Mouse (Mus musculus) retina, embryonic 14.5 days (tissue): ENCODE data around the gene Ccdc18.
"Not testable (repeated sequence)": the region's sequence is repeated elsewhere in the genome, so short reads cannot be mapped to it uniquely, and the experiment has no call there.

ENCODE experiments used
- DNase-seq: peaks from one replicate; pipeline ENCODE4 v3.0.0-alpha.2; 2015; ENCODE audit warnings: low spot score

Ccdc18 gene

GRCm38 (mm10) chr5:108262722-108263121 is 130.0 kb downstream of the Ccdc18 start:
- no peak for DNase-seq

DNA sequence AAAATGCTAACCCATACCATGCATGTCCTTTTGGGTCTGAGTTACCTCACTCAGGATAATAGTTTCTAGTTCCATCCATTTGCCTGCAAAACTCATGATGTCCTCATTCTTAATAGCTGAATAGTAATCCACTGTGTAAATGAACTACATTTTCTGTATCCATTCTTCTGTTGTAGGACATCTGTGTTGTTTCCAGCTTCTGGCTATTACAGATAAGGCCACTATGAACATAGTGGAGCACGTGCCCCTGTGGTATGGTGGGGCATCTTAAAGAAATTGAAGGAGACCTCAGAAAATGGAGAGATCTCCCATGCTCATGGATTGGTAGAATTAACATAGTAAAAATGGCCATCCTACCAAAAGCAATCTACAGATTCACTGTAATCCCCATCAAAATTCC is 131.1 kb downstream of the Ccdc18 start:
- not testable (repeated sequence) for DNase-seq

GRCm38 (mm10) chr5:108266990-108267389 is 134.3 kb downstream of the Ccdc18 start:
- DNase-seq = no peak

DNA sequence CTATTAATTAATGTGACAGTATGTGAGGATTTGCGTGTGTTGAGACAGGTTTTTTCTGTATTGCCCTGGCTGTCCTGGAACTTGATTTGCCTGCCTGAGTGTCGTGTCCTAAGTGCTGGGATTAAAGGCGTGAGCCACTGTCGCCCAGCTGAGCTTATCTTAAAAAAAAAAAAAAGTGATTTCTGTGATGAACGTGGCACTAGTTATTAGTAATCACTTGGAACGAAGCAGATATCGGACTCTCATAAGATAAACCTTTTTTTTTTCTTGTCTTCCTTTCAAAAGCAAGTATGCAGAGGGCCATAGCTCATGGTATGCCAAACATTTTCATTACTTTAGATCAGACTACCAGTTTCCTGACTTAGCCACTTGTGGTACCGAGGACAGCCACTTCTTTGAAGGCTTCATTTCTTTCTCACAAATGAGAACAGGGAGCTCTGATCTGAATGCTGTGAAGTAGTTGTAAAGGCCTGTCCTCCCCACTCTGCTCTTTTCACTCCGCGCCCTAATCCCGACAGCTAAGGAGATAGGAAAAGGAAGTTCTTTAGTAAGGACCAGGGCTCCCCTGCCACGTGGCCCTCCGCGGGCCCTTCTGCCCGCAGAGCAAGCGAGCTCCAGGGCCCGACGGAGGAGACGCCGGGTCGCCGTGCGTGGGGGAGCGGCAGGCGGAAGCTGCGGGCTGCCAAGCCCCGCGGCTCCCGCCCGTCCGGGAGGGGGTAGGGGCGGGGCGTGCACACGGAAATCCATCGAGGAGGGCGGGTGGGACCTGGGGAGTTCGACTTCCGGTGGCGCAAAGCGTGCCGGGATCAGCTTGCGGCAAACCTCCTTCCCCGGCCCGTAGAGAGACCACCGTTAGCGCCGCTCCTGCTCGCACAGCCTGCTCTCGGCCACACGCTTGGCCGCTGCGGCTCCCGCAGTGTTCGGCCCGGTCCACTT is 135.7 kb downstream of the Ccdc18 start, which contains the start of gene Dr1:
Gene Dr1, plus strand, starts transcription at position 771 of the 936 bp plus-strand sequence.
- peak; percentile 87 for DNase-seq

- no peak for DNase-seq
Measured at GRCm38 (mm10) chr5:108269063-108269810, 136.6 kb downstream of the Ccdc18 start.

- DNase-seq = no peak
Measured at GRCm38 (mm10) chr5:108269811-108270151, 137.1 kb downstream of the Ccdc18 start.

DNA sequence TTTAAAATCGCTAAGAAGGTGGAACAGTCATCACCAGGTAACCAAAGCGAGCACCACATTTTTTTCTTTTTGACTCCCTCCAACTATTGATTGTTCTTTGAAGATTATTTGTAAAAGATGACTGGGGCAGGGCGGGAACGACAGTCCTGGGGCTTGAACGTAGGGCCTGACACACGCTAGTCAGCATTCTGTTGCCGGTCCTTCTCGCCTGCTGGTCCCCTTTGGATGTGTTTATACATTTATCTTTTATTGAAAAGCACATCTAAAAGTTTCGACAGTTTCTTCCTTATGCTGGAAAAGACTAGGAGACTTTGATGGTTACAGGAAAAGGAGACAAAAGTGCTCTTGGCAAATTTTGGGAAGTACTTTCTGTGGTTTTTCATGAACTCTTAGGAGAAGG is 137.7 kb downstream of the Ccdc18 start:
- no peak for DNase-seq

DNA sequence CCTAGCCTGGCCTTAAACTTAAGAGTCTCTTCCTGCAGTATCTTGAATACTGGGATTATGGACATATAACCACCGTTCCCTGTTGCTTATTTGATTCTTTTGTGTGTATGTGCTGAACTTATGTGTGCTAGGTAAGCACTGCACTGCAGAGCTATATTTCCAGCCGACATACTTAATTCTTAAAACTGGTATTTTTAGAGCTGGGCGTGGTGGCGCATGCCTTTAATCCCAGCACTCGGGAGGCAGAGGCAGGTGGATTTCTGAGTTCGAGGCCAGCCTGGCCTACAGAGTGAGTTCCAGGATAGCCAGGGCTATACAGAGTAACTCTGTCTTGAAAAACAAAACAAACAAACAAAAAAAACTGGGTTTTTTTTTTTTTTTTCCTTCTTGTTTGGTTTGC is 138.7 kb downstream of the Ccdc18 start:
- DNase-seq = not testable (repeated sequence)
